Mouse (Mus musculus): ENCODE results near the gene Fis1.
A peak's percentile ranks its signal among the peaks of the same experiment; 100 is the strongest.

Fis1 gene

GRCm38 (mm10) chr5:136973670-136974069 is 20.6 kb downstream of the Fis1 start:
- DNase-seq, result no peak

- DNase-seq, result no peak
Observed at GRCm38 (mm10) chr5:136977769-136978168, 24.7 kb downstream of the Fis1 start.

- DNase-seq, result no peak
Observed at GRCm38 (mm10) chr5:136979762-136980161, 26.7 kb downstream of the Fis1 start.

- no peak for DNase-seq
Observed at GRCm38 (mm10) chr5:136980974-136981373, 27.9 kb downstream of the Fis1 start.

GRCm38 (mm10) chr5:136982338-136982930 is 29.4 kb downstream of the Fis1 start:
- peak; percentile 80 for DNase-seq

GRCm38 (mm10) chr5:136984828-136985227 is 31.8 kb downstream of the Fis1 start:
- DNase-seq, result peak; percentile 60

- peak; percentile 98 for DNase-seq
Observed at GRCm38 (mm10) chr5:136986695-136987137, 33.6 kb downstream of the Fis1 start, which contains the start of gene Plod3. Gene Plod3, plus strand, starts transcription at chr5:136987019.

GRCm38 (mm10) chr5:136987138-136987933 is 34.3 kb downstream of the Fis1 start:
- DNase-seq, result peak; percentile 87

GRCm38 (mm10) chr5:136987934-136988271 is 34.8 kb downstream of the Fis1 start, which contains the start of gene Znhit1:
Gene Znhit1, minus strand, starts transcription at chr5:136988021.
- DNase-seq, result no peak

- DNase-seq, result peak; percentile 60
Observed at GRCm38 (mm10) chr5:136988420-136988819, 35.3 kb downstream of the Fis1 start.

- no peak for DNase-seq
Observed at GRCm38 (mm10) chr5:136989801-136990200, 36.7 kb downstream of the Fis1 start.

GRCm38 (mm10) chr5:136999449-136999848 is 46.4 kb downstream of the Fis1 start:
- no peak for DNase-seq

- DNase-seq, result no peak
Observed at GRCm38 (mm10) chr5:137000612-137001011, 47.5 kb downstream of the Fis1 start.

GRCm38 (mm10) chr5:137007276-137007675 is 54.2 kb downstream of the Fis1 start:
- DNase-seq, result peak; percentile 74

GRCm38 (mm10) chr5:137009988-137010387 is 56.9 kb downstream of the Fis1 start:
- DNase-seq, result peak; percentile 82

- DNase-seq, result no peak
Observed at GRCm38 (mm10) chr5:137012401-137012950, 59.4 kb downstream of the Fis1 start.
